Mouse (Mus musculus) CD4-positive, CD25-positive, alpha-beta regulatory T cell, adult 9 weeks (primary cell): ENCODE results near the gene Lmod3. TPM values are rescaled to one million over a fixed set of nuclear protein-coding genes. Genes with fewer than 3 reads are reported as not detected.

ENCODE experiments used
- polyA plus RNA-seq: library from polyadenylated mRNA; unstranded; fragments of 100-300 nt; shearing (Covaris generic); gene quantifications from one replicate; pipeline ENCODE4 v1.2.1, GENCODE M21; 2017

Gene Lmod3
- not detected for polyA plus RNA-seq

GRCm38 (mm10) chr6:97252711-97253221 lies at the start of gene Lmod3:
Gene Lmod3, minus strand, starts transcription at chr6:97252759.

GRCm38 (mm10) chr6:97210191-97210961 lies 42.2 kb downstream of the Lmod3 start, which contains the start of gene Arl6ip5:
Gene Arl6ip5, plus strand, starts transcription at chr6:97210689.

GRCm38 (mm10) chr6:97205439-97205885 lies 47.1 kb downstream of the Lmod3 start, which contains the start of gene Uba3:
Gene Uba3, minus strand, starts transcription at chr6:97205647.

Other genes starting within 250 kb of the Lmod3 start
- not detected for gene Fam19a4, start 192.3 kb downstream of the Lmod3 start, polyA plus RNA-seq
- 23.3 TPM for gene Eogt, start 103.6 kb downstream of the Lmod3 start, polyA plus RNA-seq
- gene Tmf1, start 73.6 kb downstream of the Lmod3 start, polyA plus RNA-seq, result 8.1 TPM
- gene Uba3, start 47.1 kb downstream of the Lmod3 start, polyA plus RNA-seq, result 43.2 TPM
- gene Arl6ip5, start 42.1 kb downstream of the Lmod3 start, polyA plus RNA-seq, result 250 TPM